Mouse (Mus musculus) erythroblast, embryonic 14.5 days (primary cell): ENCODE data around the gene Fto. TPM values are rescaled to one million over a fixed set of nuclear protein-coding genes. Genes with fewer than 3 reads are reported as not detected.

Experiments
- H3K27me3 ChIP-seq: 2 replicates; pipeline ENCODE4 v1.6.1; 2012; ENCODE audit warnings: inconsistent platforms; ENCODE audit not compliant: control insufficient read depth
- H3K36me3 ChIP-seq: 2 replicates; pipeline ENCODE4 v1.6.1; 2012; ENCODE audit warnings: mild to moderate bottlenecking, inconsistent platforms; ENCODE audit not compliant: control insufficient read depth
- H3K4me1 ChIP-seq: 2 replicates; pipeline ENCODE4 v1.6.1; 2012; ENCODE audit warnings: inconsistent platforms; ENCODE audit not compliant: control insufficient read depth
- H3K4me3 ChIP-seq: replicated peaks from 2 replicates; pipeline ENCODE3; 2012; ENCODE audit warnings: moderate library complexity, mild to moderate bottlenecking, inconsistent platforms
- H3K9me3 ChIP-seq: 2 replicates; pipeline ENCODE4 v1.6.1; 2012; ENCODE audit warnings: low read length, inconsistent platforms, mixed read lengths; ENCODE audit not compliant: control insufficient read depth
- GATA1 ChIP-seq: IDR thresholded peaks from 2 replicates; pipeline ENCODE4 v1.6.1; 2012; ENCODE audit warnings: low read length, inconsistent platforms, mixed read lengths
- TAL1 ChIP-seq: IDR thresholded peaks from 3 replicates; pipeline ENCODE4 v1.6.1; 2012; ENCODE audit warnings: low read length, inconsistent platforms, mixed read lengths
- polyA plus RNA-seq: library from polyadenylated mRNA; stranded (reverse); fragments of >175 nt; gene quantifications from 2 replicates; pipeline ENCODE4 v1.2.3, GENCODE M21; 2012

Gene Fto
- polyA plus RNA-seq, 1 experiment: 0.33 TPM

DNA sequence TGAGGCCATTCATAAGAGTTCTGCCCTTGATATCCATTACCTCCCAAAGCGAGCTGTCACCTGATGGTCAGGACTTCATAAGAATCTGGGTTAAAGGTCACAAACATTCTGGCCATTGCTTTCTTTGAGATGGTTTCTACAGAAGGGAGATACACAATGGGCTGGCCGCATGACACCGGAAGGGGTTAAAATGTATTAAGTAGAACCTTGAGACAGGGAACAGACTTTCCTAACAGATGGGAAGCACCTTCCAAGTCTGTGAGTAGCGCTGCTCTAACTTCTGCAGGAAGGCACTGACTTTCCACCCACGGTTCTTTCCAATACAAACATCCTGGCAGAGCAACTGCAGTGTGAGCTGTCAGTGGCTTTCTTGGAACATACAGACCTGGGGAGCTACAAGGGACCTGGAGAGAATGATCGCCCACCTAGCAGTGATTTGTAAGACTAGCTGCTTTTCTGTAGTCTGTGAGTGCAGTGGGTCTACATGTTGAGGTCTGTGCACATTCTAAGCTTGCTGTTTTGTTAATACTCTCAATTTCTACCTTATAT lies 161.5 kb downstream of the Fto start:
- Histone ChIP-seq H3K9me3 (no peaks in the 10 kb centered on the region), H3K36me3 (peaks cover 20% of the 10 kb centered on the region), H3K4me1 (no peaks in the 10 kb centered on the region; the same call in 1 of the 2 replicates), H3K4me3 (no peak overlapping the region), H3K27me3 (no peaks in the 10 kb centered on the region)
- no peak for TF ChIP-seq TAL1
- no peak for TF ChIP-seq GATA1

DNA sequence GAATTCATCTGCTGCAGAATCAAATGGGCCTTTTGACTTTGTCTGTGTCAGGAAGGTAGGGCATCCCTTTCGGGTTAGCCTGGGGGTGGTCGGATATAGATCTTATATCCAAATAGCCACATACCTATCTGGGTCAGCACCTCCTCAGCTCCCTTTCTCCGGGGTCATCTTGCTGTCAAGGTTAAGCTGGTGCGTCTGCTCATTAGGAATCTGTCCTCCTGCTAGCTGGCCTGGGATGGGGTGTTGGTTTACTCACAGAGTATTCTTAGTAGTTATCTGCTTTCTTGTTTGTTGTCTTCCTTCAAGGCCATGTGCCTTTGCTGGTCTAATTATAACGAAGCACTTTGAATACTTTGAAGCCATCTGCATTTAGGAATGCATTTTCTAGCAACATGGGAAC lies 163.7 kb downstream of the Fto start:
- Histone ChIP-seq H3K4me1 (no peaks in the 10 kb centered on the region; the same call in 1 of the 2 replicates), H3K9me3 (no peaks in the 10 kb centered on the region), H3K36me3 (peaks cover 20% of the 10 kb centered on the region), H3K4me3 (no peak overlapping the region), H3K27me3 (no peaks in the 10 kb centered on the region)
- no peak for TF ChIP-seq GATA1
- TF ChIP-seq TAL1: no peak

DNA sequence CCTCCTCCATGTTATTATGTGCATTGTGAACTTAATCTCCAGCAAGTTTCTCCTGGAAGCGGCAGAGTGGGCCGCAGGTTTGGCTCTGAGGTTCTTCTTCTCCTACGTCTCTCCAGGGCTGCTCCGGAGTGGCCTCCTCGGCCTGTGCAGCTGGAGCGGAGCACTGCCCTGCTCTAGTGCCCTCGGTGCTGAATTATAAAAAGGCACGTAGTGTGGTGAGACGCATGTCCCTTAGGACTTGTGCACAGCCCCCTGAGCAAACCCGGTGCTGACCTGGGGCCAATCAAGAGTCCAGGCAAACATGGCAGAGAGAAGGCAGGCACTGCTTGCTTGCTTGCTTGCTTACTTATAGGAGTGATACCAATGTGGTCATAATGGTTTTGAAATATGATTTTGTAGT lies 164.1 kb downstream of the Fto start:
- Histone ChIP-seq H3K27me3 (no peaks in the 10 kb centered on the region), H3K36me3 (peaks cover 18% of the 10 kb centered on the region)

DNA sequence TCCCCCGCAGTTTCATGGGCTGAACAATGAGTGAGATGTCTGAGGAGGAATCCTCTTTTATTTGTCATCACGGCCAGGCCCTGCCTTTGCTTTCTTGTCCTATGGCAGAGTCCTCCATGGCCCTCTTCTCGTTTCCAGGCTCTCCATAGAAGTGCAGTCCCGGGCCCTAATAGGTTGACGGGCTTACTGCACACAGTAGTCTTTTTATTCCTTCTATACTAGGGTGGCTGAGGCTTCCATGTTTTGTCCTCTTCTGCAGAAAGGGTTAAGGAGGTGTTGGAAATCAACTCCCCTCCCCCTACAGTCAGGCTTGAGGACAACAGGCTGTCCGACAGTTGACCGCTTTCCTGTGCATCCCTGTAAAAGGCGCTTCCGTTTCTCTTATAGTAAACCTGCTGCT lies 169.2 kb downstream of the Fto start:
- Histone ChIP-seq H3K36me3 (peaks cover 16% of the 10 kb centered on the region), H3K4me1 (no peaks in the 10 kb centered on the region; the same call in 1 of the 2 replicates), H3K27me3 (no peaks in the 10 kb centered on the region), H3K4me3 (no peak overlapping the region), H3K9me3 (no peaks in the 10 kb centered on the region)
- no peak for TF ChIP-seq GATA1
- no peak for TF ChIP-seq TAL1

More for the DNA sequence above, 164.1 kb downstream of the Fto start:
- TF ChIP-seq TAL1: no peak
- no peak for TF ChIP-seq GATA1
- H3K4me3 ChIP-seq: no peak overlapping the region
- H3K9me3 ChIP-seq: no peaks in the 10 kb centered on the region
- H3K4me1 ChIP-seq: no peaks in the 10 kb centered on the region; the same call in 1 of the 2 replicates

DNA sequence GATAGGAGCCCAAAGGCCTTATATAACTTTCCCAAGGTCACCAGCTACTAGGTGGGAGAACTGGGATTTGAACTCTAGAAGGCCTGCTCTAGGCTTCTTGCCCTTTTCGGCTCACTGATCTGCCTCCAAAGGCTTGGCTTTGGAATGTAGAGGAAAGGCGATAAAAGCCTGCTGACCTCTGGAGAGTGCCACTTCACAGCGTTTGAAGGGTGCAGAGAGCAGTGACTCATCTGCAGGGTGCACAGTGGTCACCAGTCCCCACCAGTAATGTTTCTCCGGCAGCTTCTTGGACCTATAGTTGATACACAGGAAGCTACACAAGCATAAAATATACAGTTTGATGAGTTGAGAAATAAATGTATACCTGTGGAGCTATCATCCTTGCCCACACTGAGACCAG lies 173.1 kb downstream of the Fto start:
- H3K4me1 ChIP-seq: no peaks in the 10 kb centered on the region
- no peaks in the 10 kb centered on the region for H3K27me3 ChIP-seq
- no peak overlapping the region for H3K4me3 ChIP-seq
- no peaks in the 10 kb centered on the region for H3K9me3 ChIP-seq
- TF ChIP-seq GATA1 (no peak), TAL1 (no peak)
- H3K36me3 ChIP-seq: peaks cover 16% of the 10 kb centered on the region

DNA sequence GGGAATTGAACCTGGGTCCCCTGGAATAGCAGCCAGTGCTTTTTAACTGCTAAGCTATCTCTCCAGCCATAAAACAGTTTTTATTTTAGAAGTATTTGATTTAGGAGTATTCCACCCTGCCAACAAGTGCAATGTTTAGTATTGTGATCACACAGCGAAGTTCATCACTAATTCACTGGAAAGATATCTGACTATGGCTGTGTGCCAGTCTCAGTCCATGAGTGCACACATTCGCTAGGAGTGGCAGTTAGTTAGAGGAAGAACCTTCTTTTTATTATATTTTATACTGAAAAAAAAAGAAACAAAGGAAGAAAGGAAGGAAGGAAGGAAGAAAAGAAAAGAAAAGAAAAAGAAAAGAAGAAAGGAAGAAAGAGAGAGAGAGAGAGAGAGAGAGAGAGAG lies 174.1 kb downstream of the Fto start:
- no peaks in the 10 kb centered on the region for H3K27me3 ChIP-seq
- no peaks in the 10 kb centered on the region for H3K9me3 ChIP-seq
- no peak for TF ChIP-seq GATA1
- no peak for TF ChIP-seq TAL1
- no peaks in the 10 kb centered on the region for H3K4me1 ChIP-seq
- no peak overlapping the region for H3K4me3 ChIP-seq
- peaks cover 16% of the 10 kb centered on the region for H3K36me3 ChIP-seq

DNA sequence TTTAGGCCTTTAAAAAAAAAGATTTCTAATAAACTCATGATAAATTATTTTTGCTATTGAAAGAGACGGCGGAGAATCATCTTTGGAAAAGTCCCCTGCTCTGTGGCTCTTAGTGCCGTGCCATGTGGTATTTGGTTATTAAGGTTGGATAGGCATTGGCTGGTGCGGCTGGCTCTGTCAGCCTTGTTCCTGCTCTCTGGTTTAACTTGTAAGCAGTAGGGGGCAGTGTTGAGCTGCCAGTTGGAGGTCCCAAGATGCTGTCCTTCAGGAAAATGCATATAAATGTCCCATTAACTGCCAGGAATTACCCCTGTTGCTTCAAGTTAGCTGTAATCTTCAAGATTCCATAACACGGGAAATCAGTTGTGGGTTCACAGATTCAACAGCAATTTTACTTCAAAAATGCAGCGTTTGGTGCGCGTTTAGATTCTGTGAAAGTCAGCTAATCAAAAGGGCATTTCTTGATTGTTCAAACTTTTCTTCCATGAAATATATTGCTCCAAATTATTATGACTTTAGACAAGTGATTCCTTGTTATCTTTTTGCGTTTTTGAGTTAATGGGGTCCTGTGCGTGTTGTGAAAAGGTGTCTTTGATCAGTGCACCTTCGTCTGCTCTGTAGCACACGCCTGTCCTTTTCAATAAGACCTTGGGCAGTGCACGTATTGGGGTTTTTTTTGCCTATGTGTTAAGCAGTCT lies 174.9 kb downstream of the Fto start:
- Histone ChIP-seq H3K27me3 (no peaks in the 10 kb centered on the region), H3K9me3 (no peaks in the 10 kb centered on the region), H3K4me3 (no peak overlapping the region), H3K36me3 (peaks cover 16% of the 10 kb centered on the region), H3K4me1 (no peaks in the 10 kb centered on the region)
- TF ChIP-seq TAL1: no peak
- no peak for TF ChIP-seq GATA1

DNA sequence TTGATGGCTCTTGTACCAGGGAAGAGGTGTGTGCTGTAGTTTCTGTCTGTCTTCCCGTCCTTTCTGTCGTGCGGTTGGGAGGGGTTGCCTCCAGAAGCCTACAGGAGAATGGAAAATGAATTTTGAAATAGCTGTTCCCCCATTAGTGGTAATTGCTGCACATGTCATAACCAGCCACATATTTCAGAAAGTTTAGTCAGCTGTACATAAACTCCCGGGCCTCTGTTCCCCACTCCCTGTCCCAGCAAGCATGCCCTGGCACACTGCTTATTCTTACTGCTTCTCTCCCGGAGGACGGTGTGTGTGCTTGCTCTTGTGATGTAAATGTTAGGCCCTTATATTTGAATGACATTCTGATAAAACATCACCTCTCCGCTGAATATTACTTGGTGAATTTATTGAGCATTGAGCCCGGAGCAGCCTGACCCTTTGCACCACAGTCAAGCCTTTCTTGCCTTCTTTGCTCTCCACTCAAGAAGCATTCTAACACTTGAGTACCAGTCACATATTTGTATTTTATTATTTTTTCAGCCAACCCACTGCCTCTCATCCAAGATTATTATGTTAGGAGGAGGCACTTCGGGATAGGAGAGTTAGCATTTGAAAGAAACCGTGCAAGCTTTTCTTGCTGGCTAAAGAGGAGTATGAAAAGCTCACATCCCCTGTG lies 175.6 kb downstream of the Fto start:
- H3K4me1 ChIP-seq: no peaks in the 10 kb centered on the region
- H3K9me3 ChIP-seq: no peaks in the 10 kb centered on the region
- no peak for TF ChIP-seq TAL1

DNA sequence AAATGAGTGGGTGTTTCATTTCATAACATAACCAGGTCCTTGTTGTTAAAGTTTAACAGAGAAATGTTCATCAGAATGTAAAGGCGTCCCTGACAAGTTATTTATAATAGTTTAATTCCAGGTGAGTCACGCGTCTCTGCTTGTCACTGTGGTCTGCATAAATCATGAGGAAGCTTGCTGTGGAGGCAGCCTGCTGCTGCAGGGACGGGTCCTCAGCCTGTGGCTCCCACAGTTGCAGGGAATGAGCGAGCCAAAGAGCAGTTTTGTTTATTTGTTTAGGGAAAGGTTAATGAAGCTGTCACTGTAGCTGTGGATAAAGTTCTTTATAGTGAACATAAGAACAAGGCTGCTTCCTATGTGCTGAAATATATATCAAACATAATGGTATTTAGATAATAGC lies 176.7 kb downstream of the Fto start:
- Histone ChIP-seq H3K4me1 (no peaks in the 10 kb centered on the region), H3K27me3 (no peaks in the 10 kb centered on the region), H3K9me3 (no peaks in the 10 kb centered on the region), H3K4me3 (no peak overlapping the region), H3K36me3 (peaks cover 12% of the 10 kb centered on the region)
- no peak for TF ChIP-seq GATA1
- no peak for TF ChIP-seq TAL1

More for the DNA sequence above, 175.6 kb downstream of the Fto start:
- peaks cover 16% of the 10 kb centered on the region for H3K36me3 ChIP-seq
- H3K27me3 ChIP-seq: no peaks in the 10 kb centered on the region
- H3K4me3 ChIP-seq: no peak overlapping the region
